Mouse (Mus musculus) testis, adult 2 months (tissue): ENCODE data around the gene Recql5.

Experiments
- CTCF ChIP-seq: fragments of 200-500 bp; IDR thresholded peaks from 2 replicates; pipeline ENCODE4 v1.5.1; 2012; ENCODE audit warnings: low read depth, mild to moderate bottlenecking, inconsistent platforms, low read length, moderate library complexity; ENCODE audit not compliant: control insufficient read depth, insufficient read depth, insufficient replicate concordance
- POLR2A ChIP-seq: fragments of 200-500 bp; IDR thresholded peaks from 2 replicates; pipeline ENCODE4 v1.6.1; 2012; ENCODE audit warnings: low read depth, mild to moderate bottlenecking, inconsistent platforms, low read length, moderate library complexity; ENCODE audit not compliant: control insufficient read depth

GRCm38 (mm10) chr11:115875935-115876334 lies 57.3 kb downstream of the Recql5 start:
- no peak for TF ChIP-seq POLR2A
- TF ChIP-seq CTCF = no peak
